Mouse (Mus musculus) forebrain, postnatal 0 days (tissue): ENCODE measurements around the gene Calhm2. TPM values are rescaled to one million over a fixed set of nuclear protein-coding genes. Genes with fewer than 3 reads are reported as not detected.
A peak's percentile ranks its signal among the peaks of the same experiment; 100 is the strongest.

Experiments
- ATAC-seq: fragments of 200-750 bp; cut with Nextera tagmentation; 2 replicates; pipeline ENCODE4 v1.8.0; 2017; ENCODE audit warnings: mild to moderate bottlenecking, moderate library complexity
- DNase-seq: peaks from one replicate; pipeline ENCODE4 v3.0.0-alpha.2; 2015
- H3K27ac ChIP-seq: fragments of 300-500 bp; sonication (generic); 2 replicates; pipeline ENCODE4 v1.5.1; 2014; ENCODE audit warnings: low read depth, mild to moderate bottlenecking, antibody characterized with exemption, low read length, moderate library complexity, mixed read lengths
- H3K27me3 ChIP-seq: fragments of 300-500 bp; sonication (generic); 2 replicates; pipeline ENCODE4 v1.6.1; 2014; ENCODE audit warnings: mild to moderate bottlenecking, low read length, mixed read lengths; ENCODE audit not compliant: insufficient read depth
- H3K36me3 ChIP-seq: fragments of 300-500 bp; sonication (generic); 2 replicates; pipeline ENCODE4 v1.6.1; 2014; ENCODE audit warnings: mild to moderate bottlenecking, moderate library complexity; ENCODE audit not compliant: insufficient read depth
- H3K4me1 ChIP-seq: fragments of 300-500 bp; sonication (generic); 2 replicates; pipeline ENCODE4 v1.6.1; 2014; ENCODE audit warnings: antibody characterized with exemption; ENCODE audit not compliant: insufficient read depth
- H3K4me2 ChIP-seq: fragments of 300-500 bp; sonication (generic); 2 replicates; pipeline ENCODE4 v1.6.1; 2014; ENCODE audit warnings: low read depth, mild to moderate bottlenecking, moderate library complexity
- H3K4me3 ChIP-seq: fragments of 300-500 bp; sonication (generic); 2 replicates; pipeline ENCODE4 v1.5.1; 2014; ENCODE audit warnings: low read depth, low read length, mixed read lengths
- H3K9ac ChIP-seq: fragments of 300-500 bp; sonication (generic); 2 replicates; pipeline ENCODE4 v1.6.1; 2014; ENCODE audit warnings: mild to moderate bottlenecking
- H3K9me3 ChIP-seq: fragments of 300-500 bp; sonication (generic); 2 replicates; pipeline ENCODE4 v1.6.1; 2016; ENCODE audit warnings: low read length
- CTCF ChIP-seq: sonication (generic); IDR thresholded peaks from 2 replicates; pipeline ENCODE4 v1.5.1; 2016; ENCODE audit warnings: antibody characterized with exemption, control low read depth, low read depth
- WGBS: fragments of 180-500 bp; shearing (Covaris S2); extraction: QIAGEN DNeasy Blood & Tissue Kit; methylation state at CpG from one replicate; pipeline ENCODE4 v1.1.7; 2014; 5-methylcytosine and 5-hydroxymethylcytosine counted together
- polyA plus RNA-seq: library from polyadenylated mRNA; unstranded; fragments of >200 nt; fragmentation: Nextera tagmentation; extraction: Ambion mirVana; gene quantifications from 2 replicates; pipeline ENCODE4 v1.2.1, GENCODE M21; 2015
- total RNA-seq: library from RNA; depleted of rRNA; stranded (reverse); fragments of >200 nt; gene quantifications from 2 replicates; pipeline ENCODE4 v1.2.3, GENCODE M21; 2014; rRNA removed

Calhm2 gene
- total RNA-seq (1.1 and 2.9 TPM in 2 replicates), polyA plus RNA-seq (0.62 and 0.80 TPM in 2 replicates)

DNA sequence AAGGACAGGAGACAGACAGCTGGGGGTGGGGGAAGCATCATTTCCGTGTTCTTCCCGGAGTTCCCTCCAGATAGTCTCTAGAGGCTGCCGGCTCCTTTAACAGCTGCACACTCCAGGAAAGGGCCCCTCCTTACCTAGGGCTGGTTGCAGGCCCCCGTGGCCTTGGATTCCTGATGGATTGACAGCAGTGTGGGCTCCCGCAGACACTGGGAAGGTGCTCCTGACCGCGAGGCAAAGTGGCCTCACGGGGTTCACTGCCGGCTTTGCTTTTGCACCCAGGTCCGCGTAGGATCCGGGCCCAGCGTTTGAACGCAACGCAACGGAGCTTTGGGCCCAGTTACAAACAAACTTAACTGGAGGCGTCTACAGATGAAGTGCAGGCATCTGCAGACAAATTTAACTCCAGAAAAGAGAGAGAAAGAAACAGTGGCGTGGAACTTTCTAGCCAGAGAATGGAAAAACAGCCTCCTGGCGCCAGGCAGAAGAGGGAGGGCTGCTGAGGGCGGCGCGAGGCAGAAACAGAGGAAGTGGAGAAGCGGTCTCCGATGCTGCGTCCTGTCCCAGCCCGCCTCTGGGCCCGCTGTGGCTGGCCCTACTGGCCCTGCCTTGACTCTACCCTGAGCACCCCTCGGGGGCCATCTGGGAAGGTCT lies at the start of gene Calhm2:
Gene Calhm2, minus strand, starts transcription at position 524 of the 651 bp plus-strand sequence.
- Histone ChIP-seq H3K4me2 (peak within 1 kb of the TSS; percentile 47), H3K27ac (no peak within 1 kb of the TSS), H3K4me1 (peaks cover 15% of the 10 kb centered on the region), H3K36me3 (peaks cover 1% of the 10 kb centered on the region; the same call in 1 of the 2 replicates), H3K27me3 (no peaks in the 10 kb centered on the region), H3K9ac (peak within 1 kb of the TSS; percentile 22; the same call in 1 of the 2 replicates), H3K9me3 (no peaks in the 10 kb centered on the region), H3K4me3 (peak within 1 kb of the TSS; percentile 18)
- ATAC-seq: peak; percentile 68
- no peak for TF ChIP-seq CTCF
- 12% methylated on average over 28 of the region's 28 CpGs for WGBS
- peak; percentile 49 for DNase-seq

DNA sequence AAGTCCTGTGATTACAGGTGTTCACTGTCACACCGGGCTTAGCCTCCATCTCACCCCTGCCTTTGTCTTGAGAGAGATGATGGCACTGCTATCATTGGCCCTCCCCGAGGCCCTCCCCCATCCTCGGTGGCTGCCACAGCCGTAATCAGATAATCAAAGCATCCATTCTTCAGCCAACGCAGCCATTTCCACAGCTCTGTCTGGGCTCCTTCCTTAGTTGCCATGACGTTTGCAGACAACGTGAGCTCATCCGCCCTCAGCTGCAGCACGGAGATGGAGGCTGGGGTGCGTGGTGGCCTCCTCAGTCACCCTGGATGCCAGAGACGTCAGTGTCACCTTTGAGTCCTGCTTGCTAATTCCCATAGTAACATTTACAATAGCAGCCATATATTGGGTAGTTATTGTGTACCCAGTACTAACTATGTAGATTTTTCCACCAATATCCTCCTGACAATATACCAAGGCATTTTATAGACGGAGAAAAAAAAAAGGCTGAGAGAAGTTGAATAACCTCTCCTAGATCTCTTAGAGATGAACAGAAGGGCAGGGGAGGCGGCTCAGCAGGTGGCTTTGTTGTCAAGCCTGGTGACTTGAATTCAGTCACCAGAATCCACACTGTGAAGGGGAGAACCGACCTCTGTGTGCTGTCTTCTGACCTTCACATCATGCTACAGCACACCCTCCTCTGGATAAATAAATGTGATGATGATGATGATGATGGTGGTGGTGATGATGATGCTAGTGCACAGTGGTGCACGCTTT lies 48.6 kb upstream of the Calhm2 start:
- DNase-seq (no peak), ATAC-seq (peak; percentile 18; the same call in 1 of the 2 replicates)
- TF ChIP-seq CTCF: no peak
- no peaks in the 10 kb centered on the region for H3K36me3 ChIP-seq
- no peaks in the 10 kb centered on the region for H3K9me3 ChIP-seq
- no peak overlapping the region for H3K9ac ChIP-seq
- no peak overlapping the region for H3K4me3 ChIP-seq
- H3K4me1 ChIP-seq: no peaks in the 10 kb centered on the region
- H3K27me3 ChIP-seq: no peaks in the 10 kb centered on the region
- WGBS: 42% methylated on average over 15 of the region's 15 CpGs
- H3K27ac ChIP-seq: no peak overlapping the region
- H3K4me2 ChIP-seq: no peak overlapping the region

DNA sequence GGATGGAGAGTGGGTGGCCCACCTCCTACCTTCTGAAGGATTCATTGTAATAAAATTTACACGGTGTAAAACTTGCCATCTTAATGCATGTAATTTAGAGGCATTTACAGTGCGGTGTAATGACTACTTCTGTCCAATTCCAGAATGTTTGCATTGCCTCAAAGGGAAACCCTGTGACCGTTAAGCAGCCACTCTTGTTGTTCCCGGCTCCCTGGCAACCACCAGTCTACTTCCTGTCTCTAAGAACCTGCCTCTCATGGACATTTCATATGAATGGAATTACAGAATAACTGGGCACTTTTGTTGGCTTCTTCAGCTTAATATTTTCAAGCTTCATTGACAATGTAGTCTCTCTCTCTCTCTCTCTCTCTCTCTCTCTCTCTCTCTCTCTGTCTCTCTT lies 46.6 kb upstream of the Calhm2 start:
- Histone ChIP-seq H3K9ac (no peak overlapping the region), H3K4me1 (no peaks in the 10 kb centered on the region), H3K4me2 (no peak overlapping the region), H3K9me3 (no peaks in the 10 kb centered on the region), H3K36me3 (no peaks in the 10 kb centered on the region), H3K4me3 (no peak overlapping the region), H3K27ac (no peak overlapping the region), H3K27me3 (no peaks in the 10 kb centered on the region; the same call in 1 of the 2 replicates)
- 52% methylated on average over 4 of the region's 4 CpGs for WGBS
- no peak for TF ChIP-seq CTCF
- ATAC-seq: no peak
- no peak for DNase-seq

DNA sequence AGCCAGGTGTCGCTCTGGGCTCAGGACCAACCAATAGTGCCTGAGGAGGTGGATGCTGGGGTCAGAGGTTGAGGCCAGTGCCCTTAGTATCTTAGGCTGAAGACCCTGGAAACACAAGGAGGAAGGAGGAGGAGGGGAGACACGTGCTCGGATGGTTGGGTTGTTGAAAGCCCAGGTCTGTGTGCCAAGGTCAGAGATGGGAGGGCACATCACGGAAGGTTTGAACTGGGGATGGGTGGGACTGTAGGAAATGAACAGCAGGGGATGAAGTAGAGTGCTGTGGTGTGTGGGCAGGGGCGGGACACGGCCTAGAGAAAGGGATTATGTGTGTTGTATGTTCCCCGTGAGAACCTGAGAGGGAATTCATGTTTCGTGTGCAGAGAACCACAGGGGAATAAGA lies 46.1 kb upstream of the Calhm2 start:
- no peaks in the 10 kb centered on the region for H3K36me3 ChIP-seq
- H3K4me2 ChIP-seq: no peak overlapping the region
- no peak for TF ChIP-seq CTCF
- no peak overlapping the region for H3K27ac ChIP-seq
- ATAC-seq (no peak), DNase-seq (no peak)
- H3K9me3 ChIP-seq: no peaks in the 10 kb centered on the region
- H3K9ac ChIP-seq: no peak overlapping the region
- no peak overlapping the region for H3K4me3 ChIP-seq
- H3K27me3 ChIP-seq: no peaks in the 10 kb centered on the region; the same call in 1 of the 2 replicates
- no peaks in the 10 kb centered on the region for H3K4me1 ChIP-seq
- WGBS: 73% methylated on average over 8 of the region's 8 CpGs

DNA sequence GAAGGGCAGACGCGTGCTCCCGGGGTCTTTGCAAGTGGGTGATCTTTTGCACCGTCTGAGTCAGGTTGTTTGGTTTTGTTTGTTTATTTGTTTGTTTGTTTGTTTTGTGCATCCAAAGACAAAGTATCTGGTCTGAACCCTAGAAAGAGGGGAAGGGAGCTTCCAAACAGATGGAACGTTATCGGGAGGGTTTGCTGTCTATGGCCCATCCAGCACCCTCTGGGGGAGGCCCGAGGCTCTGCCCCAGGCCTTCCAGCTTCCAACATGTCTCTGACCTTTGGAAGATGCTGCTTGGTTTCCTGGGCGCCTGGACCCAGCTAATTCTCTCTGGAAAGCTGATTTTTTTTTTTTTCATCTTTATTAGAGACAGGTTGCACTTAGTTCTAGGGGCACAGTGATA lies 41.9 kb upstream of the Calhm2 start:
- H3K27me3 ChIP-seq: no peaks in the 10 kb centered on the region; the same call in 1 of the 2 replicates
- no peaks in the 10 kb centered on the region for H3K9me3 ChIP-seq
- no peak overlapping the region for H3K27ac ChIP-seq
- DNase-seq (no peak), ATAC-seq (no peak)
- peak overlapping the region; percentile 64 for H3K9ac ChIP-seq
- peak overlapping the region; percentile 88 for H3K4me2 ChIP-seq
- no peak for TF ChIP-seq CTCF
- H3K36me3 ChIP-seq: no peaks in the 10 kb centered on the region
- H3K4me1 ChIP-seq: peaks cover 2% of the 10 kb centered on the region; the same call in 1 of the 2 replicates
- 12% methylated on average over 8 of the region's 8 CpGs for WGBS
- peak overlapping the region; percentile 75 for H3K4me3 ChIP-seq

DNA sequence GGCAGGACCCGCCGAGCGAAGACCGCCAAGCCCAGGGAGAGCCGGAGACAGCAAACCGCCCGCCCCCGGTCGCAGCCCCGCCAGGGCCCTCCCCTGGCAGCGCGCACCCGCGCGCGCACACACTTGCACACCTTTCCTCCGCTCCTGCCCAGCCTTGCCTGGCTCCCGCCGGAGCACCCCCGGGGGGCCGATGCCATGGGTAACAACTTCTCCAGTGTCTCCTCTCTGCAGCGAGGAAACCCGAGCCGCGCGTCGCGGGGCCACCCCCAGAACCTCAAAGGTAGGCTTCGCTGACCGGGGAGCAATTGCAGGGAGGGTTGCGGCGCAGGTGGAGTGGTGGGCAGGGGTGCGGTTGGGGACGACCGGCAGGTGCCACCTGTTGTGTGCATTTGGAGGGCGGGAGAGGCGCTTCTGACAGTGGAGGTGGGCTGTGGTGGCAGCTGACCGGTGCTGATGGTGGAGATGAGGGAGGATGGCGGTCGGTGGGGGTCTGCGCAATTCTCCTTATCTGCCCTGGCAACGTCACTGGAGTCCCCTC lies 41.2 kb upstream of the Calhm2 start:
- peak overlapping the region; percentile 64 for H3K9ac ChIP-seq
- no peaks in the 10 kb centered on the region for H3K9me3 ChIP-seq
- H3K4me1 ChIP-seq: peaks cover 2% of the 10 kb centered on the region; the same call in 1 of the 2 replicates
- H3K27ac ChIP-seq: peak overlapping the region; percentile 83
- DNase-seq (peak; percentile 43), ATAC-seq (peak; percentile 53)
- TF ChIP-seq CTCF: 0 out of 2 replicates have a peak, but pooled peaks have one; percentile 4
- peak overlapping the region; percentile 88 for H3K4me2 ChIP-seq
- WGBS: 1% methylated on average over 42 of the region's 42 CpGs
- no peaks in the 10 kb centered on the region for H3K36me3 ChIP-seq
- H3K27me3 ChIP-seq: no peaks in the 10 kb centered on the region; the same call in 1 of the 2 replicates
- H3K4me3 ChIP-seq: peak overlapping the region; percentile 75
